Mouse (Mus musculus) forebrain, postnatal 0 days (tissue): Measurements from ENCODE around the gene Wwox. TPM values are rescaled to one million over a fixed set of nuclear protein-coding genes. Genes with fewer than 3 reads are reported as not detected.

Experiments used
- ATAC-seq: fragments of 200-750 bp; cut with Nextera tagmentation; 2 replicates; pipeline ENCODE4 v1.8.0; 2017; ENCODE audit warnings: mild to moderate bottlenecking, moderate library complexity
- DNase-seq: peaks from one replicate; pipeline ENCODE4 v3.0.0-alpha.2; 2015
- H3K27ac ChIP-seq: fragments of 300-500 bp; sonication (generic); 2 replicates; pipeline ENCODE4 v1.5.1; 2014; ENCODE audit warnings: low read depth, mild to moderate bottlenecking, antibody characterized with exemption, low read length, moderate library complexity, mixed read lengths
- H3K27me3 ChIP-seq: fragments of 300-500 bp; sonication (generic); 2 replicates; pipeline ENCODE4 v1.6.1; 2014; ENCODE audit warnings: mild to moderate bottlenecking, low read length, mixed read lengths; ENCODE audit not compliant: insufficient read depth
- H3K36me3 ChIP-seq: fragments of 300-500 bp; sonication (generic); 2 replicates; pipeline ENCODE4 v1.6.1; 2014; ENCODE audit warnings: mild to moderate bottlenecking, moderate library complexity; ENCODE audit not compliant: insufficient read depth
- H3K4me1 ChIP-seq: fragments of 300-500 bp; sonication (generic); 2 replicates; pipeline ENCODE4 v1.6.1; 2014; ENCODE audit warnings: antibody characterized with exemption; ENCODE audit not compliant: insufficient read depth
- H3K4me2 ChIP-seq: fragments of 300-500 bp; sonication (generic); 2 replicates; pipeline ENCODE4 v1.6.1; 2014; ENCODE audit warnings: low read depth, mild to moderate bottlenecking, moderate library complexity
- H3K4me3 ChIP-seq: fragments of 300-500 bp; sonication (generic); 2 replicates; pipeline ENCODE4 v1.5.1; 2014; ENCODE audit warnings: low read depth, low read length, mixed read lengths
- H3K9ac ChIP-seq: fragments of 300-500 bp; sonication (generic); 2 replicates; pipeline ENCODE4 v1.6.1; 2014; ENCODE audit warnings: mild to moderate bottlenecking
- H3K9me3 ChIP-seq: fragments of 300-500 bp; sonication (generic); 2 replicates; pipeline ENCODE4 v1.6.1; 2016; ENCODE audit warnings: low read length
- CTCF ChIP-seq: sonication (generic); IDR thresholded peaks from 2 replicates; pipeline ENCODE4 v1.5.1; 2016; ENCODE audit warnings: antibody characterized with exemption, control low read depth, low read depth
- WGBS: fragments of 180-500 bp; shearing (Covaris S2); extraction: QIAGEN DNeasy Blood & Tissue Kit; methylation state at CpG from one replicate; pipeline ENCODE4 v1.1.7; 2014; 5-methylcytosine and 5-hydroxymethylcytosine counted together
- polyA plus RNA-seq: library from polyadenylated mRNA; unstranded; fragments of >200 nt; fragmentation: Nextera tagmentation; extraction: Ambion mirVana; gene quantifications from 2 replicates; pipeline ENCODE4 v1.2.1, GENCODE M21; 2015
- total RNA-seq: library from RNA; depleted of rRNA; stranded (reverse); fragments of >200 nt; gene quantifications from 2 replicates; pipeline ENCODE4 v1.2.3, GENCODE M21; 2014

The Wwox gene
- total and polyA plus RNA-seq, 2 experiments from 2014 or later: 13.2 to 17.3 TPM

DNA sequence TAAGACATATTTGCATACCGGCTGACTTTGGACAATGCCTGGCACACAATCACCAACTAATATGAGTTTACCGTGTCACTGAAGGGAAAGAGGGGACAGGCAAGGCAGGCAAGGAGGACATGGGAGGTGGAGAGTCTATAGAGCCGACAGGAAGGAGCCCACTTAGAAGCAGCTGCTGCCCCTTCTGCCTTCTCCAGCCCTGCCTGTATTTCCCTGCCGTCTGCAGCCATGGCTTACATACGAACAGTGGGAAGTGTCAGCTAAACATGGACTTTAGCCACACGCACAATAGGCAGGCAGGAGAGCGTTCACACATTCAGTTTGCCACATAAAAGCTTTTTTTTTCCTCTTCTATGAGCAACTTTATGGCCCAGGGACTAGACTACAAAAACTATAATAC, 863.0 kb downstream of the Wwox start:
- no peak for TF ChIP-seq CTCF
- Histone ChIP-seq H3K27ac (no peak overlapping the region), H3K4me1 (no peaks in the 10 kb centered on the region), H3K4me3 (no peak overlapping the region), H3K36me3 (no peaks in the 10 kb centered on the region), H3K4me2 (no peak overlapping the region), H3K27me3 (no peaks in the 10 kb centered on the region), H3K9me3 (no peaks in the 10 kb centered on the region), H3K9ac (no peak overlapping the region)
- ATAC-seq (no peak), DNase-seq (peak; percentile 4)
- 15% methylated on average over 7 of the region's 7 CpGs for WGBS

DNA sequence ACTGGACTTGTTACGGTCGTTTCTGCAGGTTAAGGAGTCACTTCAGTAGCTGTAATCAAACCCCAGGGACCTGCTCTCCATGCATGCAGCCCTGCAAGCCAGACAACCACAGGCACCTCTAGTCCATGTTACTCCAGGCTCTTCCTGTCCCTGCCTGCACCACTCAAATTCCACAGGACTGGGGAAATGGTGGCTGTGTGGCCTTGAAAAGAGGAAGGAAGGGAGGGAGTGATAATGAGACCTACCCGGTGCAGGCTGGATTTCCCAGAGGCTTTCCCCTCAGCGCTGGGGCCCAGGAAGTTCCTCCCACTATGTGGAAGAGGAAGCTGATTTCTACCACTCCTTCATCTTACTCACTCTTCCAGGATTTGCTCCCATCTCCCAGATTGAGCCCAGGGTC, 868.0 kb downstream of the Wwox start:
- H3K4me3 ChIP-seq: no peak overlapping the region
- H3K36me3 ChIP-seq: no peaks in the 10 kb centered on the region
- TF ChIP-seq CTCF: no peak
- WGBS: 61% methylated on average over 4 of the region's 4 CpGs
- ATAC-seq: no peak
- H3K4me2 ChIP-seq: no peak overlapping the region
- no peaks in the 10 kb centered on the region for H3K27me3 ChIP-seq
- H3K27ac ChIP-seq: no peak overlapping the region
- H3K9me3 ChIP-seq: no peaks in the 10 kb centered on the region
- no peak overlapping the region for H3K9ac ChIP-seq
- DNase-seq: no peak
- H3K4me1 ChIP-seq: no peaks in the 10 kb centered on the region

DNA sequence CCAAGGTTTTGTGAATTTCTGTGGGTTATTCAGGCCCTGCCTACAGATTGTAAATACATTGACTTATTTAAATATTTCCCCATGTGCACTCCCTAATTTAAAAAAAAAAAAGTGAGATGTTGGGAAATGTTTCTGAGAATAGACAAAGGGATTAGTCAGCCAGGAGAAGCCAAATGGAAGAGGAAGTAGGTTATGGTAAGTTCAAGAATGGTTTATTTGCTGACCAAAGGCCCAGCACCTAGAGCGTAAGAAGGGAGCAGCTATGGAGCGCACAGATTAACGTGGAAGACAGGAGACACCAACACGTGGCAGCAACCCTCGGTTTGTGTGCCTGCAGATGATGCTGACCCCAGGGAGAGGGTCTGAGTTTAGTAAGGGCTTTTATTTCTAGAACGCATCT, 871.5 kb downstream of the Wwox start:
- no peak for TF ChIP-seq CTCF
- Histone ChIP-seq H3K27ac (no peak overlapping the region), H3K9me3 (no peaks in the 10 kb centered on the region), H3K9ac (no peak overlapping the region), H3K4me3 (no peak overlapping the region), H3K4me1 (no peaks in the 10 kb centered on the region), H3K27me3 (no peaks in the 10 kb centered on the region), H3K36me3 (no peaks in the 10 kb centered on the region), H3K4me2 (no peak overlapping the region)
- ATAC-seq (no peak), DNase-seq (no peak)
- WGBS: 92% methylated on average over 6 of the region's 6 CpGs

DNA sequence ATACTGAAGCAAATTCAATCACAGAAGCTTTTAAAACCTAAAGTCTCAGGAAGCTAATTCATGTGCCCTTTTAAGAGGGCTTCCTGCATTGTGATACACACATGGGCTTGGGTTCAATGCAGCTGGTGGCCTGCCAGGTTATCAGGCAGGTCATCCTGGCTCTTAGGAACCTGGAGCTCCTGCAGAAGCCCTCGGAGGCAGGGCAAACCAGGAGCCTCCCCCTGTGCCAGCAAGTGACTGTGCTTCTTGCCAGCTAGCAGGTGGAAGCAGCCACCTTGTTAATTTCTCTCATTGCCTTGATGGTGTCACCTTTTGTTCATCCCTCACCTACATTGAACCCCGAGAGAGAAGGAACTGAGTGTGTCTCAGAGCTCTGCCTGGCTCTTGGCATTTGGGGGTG, 872.9 kb downstream of the Wwox start:
- 61% methylated on average over 2 of the region's 2 CpGs for whole genome bisulfite sequencing
- H3K27ac ChIP-seq: no peak overlapping the region
- H3K4me3 ChIP-seq: no peak overlapping the region
- no peak overlapping the region for H3K4me2 ChIP-seq
- H3K9ac ChIP-seq: no peak overlapping the region
- TF ChIP-seq CTCF: no peak
- no peaks in the 10 kb centered on the region for H3K36me3 ChIP-seq
- no peaks in the 10 kb centered on the region for H3K9me3 ChIP-seq
- no peak for DNase-seq
- H3K27me3 ChIP-seq: no peaks in the 10 kb centered on the region
- ATAC-seq: no peak
- H3K4me1 ChIP-seq: no peaks in the 10 kb centered on the region

DNA sequence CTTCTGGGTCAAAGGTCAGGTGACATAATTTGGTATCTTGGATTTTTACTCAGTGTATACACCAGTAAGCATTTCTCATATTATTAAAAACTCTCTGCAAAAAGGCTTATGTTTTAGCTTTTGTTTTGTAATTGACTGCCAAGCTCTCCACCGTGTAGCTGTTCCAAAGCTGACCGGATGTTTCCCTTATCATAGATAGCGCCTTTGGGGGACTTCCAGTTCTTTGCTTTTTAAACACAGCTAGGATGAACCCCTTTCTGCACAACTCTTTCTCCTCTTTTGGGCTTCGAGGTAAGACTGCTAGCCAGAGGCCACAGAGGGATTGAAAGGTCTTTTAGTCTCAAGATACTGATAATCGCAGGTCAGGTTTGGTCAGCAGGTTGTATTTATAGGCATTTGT, 883.0 kb downstream of the Wwox start:
- no peak for ATAC-seq
- 91% methylated on average over 5 of the region's 5 CpGs for WGBS
- Histone ChIP-seq H3K9me3 (no peaks in the 10 kb centered on the region), H3K9ac (no peak overlapping the region), H3K4me3 (no peak overlapping the region), H3K27me3 (no peaks in the 10 kb centered on the region), H3K36me3 (no peaks in the 10 kb centered on the region), H3K27ac (no peak overlapping the region), H3K4me1 (no peaks in the 10 kb centered on the region), H3K4me2 (no peak overlapping the region)
- DNase-seq: no peak
- TF ChIP-seq CTCF: no peak

DNA sequence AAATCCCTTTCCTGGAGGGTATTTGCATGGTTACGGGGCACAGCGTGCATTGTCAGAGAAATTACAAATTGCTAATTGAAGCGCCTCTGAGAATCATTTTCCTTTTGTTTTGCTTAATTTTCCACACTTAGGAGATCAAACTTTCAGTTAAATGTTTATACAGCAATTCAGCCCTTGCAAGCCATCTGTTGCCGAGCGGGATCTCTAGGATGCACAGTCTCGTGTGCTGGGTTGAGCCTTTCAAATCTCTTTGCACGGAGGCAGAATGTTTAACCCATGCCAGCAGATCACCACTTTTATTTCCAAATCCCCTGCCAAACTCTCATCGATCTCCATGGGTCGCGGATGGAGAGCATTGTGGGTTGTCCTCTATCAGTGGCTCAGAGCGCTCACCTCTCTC, 891.2 kb downstream of the Wwox start:
- H3K27me3 ChIP-seq: no peaks in the 10 kb centered on the region

DNA sequence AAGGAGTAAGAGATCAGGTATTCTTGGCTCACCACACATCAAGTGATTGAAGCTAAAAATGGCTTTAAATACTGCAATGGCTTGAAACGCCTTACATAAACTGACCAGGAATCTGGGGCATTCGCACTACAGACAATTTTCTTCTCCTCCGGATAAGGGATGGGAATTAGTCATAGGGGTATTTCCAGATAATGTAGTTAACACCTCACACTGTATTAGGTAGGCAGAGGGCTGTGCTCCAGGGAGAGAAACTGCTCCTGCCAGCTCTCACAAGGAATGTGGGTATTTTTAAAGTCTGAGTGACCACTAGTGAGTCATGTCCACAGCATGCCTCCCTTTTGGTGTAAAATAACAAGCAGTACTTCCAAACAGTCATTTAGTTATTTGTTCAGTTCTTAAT, 894.5 kb downstream of the Wwox start:
- Histone ChIP-seq H3K27me3 (no peaks in the 10 kb centered on the region), H3K4me1 (no peaks in the 10 kb centered on the region), H3K9me3 (no peaks in the 10 kb centered on the region), H3K4me2 (no peak overlapping the region), H3K9ac (no peak overlapping the region), H3K4me3 (no peak overlapping the region), H3K36me3 (no peaks in the 10 kb centered on the region), H3K27ac (no peak overlapping the region)
- 90% methylated on average over 3 of the region's 3 CpGs for WGBS
- no peak for TF ChIP-seq CTCF
- ATAC-seq (no peak), DNase-seq (no peak)

More for the DNA sequence above, 891.2 kb downstream of the Wwox start:
- no peak overlapping the region for H3K9ac ChIP-seq
- DNase-seq (peak; percentile 36), ATAC-seq (no peak)
- 54% methylated on average over 11 of the region's 11 CpGs for WGBS
- H3K4me3 ChIP-seq: no peak overlapping the region
- TF ChIP-seq CTCF: no peak
- H3K9me3 ChIP-seq: no peaks in the 10 kb centered on the region
- no peak overlapping the region for H3K4me2 ChIP-seq
- H3K36me3 ChIP-seq: no peaks in the 10 kb centered on the region
- H3K27ac ChIP-seq: no peak overlapping the region
- no peaks in the 10 kb centered on the region for H3K4me1 ChIP-seq

DNA sequence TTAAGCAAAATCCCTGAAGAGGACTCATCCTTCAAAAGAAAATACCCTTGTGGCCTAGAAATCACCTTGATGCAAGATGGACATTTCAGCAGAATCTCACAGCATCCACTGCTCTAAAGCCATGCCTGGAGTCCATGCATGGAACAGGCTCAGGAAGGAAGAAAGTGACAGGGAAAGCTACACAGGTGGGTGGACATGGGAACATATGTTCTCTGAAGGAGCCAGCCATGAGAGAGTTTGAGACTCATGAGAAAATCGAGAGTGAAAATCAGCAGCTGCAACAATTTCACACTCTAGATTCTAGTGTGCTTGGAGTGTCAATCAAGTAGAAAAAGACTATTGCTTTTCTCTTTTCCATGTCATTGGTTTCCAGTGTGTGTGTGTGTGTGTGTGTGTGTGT, 896.9 kb downstream of the Wwox start:
- Histone ChIP-seq H3K4me2 (no peak overlapping the region), H3K9me3 (no peaks in the 10 kb centered on the region), H3K27me3 (no peaks in the 10 kb centered on the region), H3K36me3 (no peaks in the 10 kb centered on the region), H3K9ac (no peak overlapping the region), H3K27ac (no peak overlapping the region), H3K4me1 (no peaks in the 10 kb centered on the region), H3K4me3 (no peak overlapping the region)
- TF ChIP-seq CTCF: no peak
- WGBS: 77% methylated on average over 1 of the region's 1 CpGs
- DNase-seq (no peak), ATAC-seq (no peak)
